Mouse (Mus musculus): ENCODE measurements around the gene Erbb2. TPM values are rescaled to one million over a fixed set of nuclear protein-coding genes. Genes with fewer than 3 reads are reported as not detected.

Erbb2 gene
- total RNA-seq (2023), result 0.17 to 0.64 TPM in 2 of 4 replicates, not detected in the others

DNA sequence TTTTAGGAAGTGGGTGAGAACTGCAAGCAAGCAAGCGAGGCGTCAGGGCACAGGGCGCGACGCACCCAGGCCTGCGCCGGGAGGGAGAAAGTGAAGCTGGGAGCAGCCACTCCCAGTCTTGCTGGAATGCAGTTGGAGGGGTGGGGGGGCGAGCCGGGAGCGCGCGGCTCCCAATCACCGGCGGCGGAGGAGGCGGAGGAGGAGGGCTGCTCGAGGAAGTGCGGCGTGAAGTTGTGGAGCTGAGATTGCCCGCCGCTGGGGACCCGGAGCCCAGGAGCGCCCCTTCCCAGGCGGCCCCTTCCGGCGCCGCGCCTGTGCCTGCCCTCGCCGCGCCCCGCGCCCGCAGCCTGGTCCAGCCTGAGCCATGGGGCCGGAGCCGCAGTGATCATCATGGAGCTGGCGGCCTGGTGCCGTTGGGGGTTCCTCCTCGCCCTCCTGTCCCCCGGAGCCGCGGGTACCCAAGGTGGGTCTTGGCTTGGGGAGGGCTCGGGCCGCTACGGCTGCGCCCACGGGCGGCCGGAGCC is at the start of gene Erbb2:
Gene Erbb2 (plus strand): TSS at position 198 of the 524 bp plus-strand sequence.

DNA sequence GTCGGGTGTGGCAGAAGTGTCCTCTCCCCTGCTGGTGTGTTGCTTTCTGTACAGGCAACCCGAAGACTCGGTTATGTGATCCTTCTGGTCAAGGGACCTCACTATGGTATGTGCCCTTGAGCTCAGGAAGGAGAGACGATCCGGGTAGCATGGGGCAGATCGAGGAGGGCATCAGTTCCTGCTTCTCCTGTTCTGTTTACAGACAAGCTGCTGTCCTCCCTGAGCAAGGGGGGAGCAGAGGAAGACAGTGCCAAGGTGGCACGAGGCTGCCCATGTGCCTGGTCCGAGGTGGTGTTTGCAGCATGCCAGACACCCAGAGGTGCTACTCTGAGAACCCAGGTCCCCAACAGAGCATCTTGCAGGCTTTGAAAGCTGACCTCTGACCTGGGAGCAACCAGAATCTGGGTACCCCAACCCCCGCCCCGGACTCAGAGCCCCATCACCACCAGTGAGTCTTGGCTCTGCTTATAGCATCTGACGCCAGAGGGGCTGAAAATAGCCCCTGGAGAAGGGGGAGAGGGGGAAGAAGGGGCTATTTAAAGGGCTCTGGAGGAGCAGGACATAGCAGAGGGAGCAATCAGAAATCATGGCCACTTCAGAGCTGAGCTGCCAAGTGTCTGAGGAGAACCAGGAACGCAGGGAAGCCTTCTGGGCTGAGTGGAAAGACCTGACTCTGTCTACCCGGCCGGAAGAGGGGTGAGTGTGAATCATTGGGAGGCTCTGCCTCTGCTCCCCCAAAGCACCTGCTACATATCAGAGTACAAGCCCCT is 28.8 kb upstream of the Erbb2 start, which contains the start of gene Tcap:
Gene Tcap (plus strand): TSS at position 551 of the 770 bp plus-strand sequence.

DNA sequence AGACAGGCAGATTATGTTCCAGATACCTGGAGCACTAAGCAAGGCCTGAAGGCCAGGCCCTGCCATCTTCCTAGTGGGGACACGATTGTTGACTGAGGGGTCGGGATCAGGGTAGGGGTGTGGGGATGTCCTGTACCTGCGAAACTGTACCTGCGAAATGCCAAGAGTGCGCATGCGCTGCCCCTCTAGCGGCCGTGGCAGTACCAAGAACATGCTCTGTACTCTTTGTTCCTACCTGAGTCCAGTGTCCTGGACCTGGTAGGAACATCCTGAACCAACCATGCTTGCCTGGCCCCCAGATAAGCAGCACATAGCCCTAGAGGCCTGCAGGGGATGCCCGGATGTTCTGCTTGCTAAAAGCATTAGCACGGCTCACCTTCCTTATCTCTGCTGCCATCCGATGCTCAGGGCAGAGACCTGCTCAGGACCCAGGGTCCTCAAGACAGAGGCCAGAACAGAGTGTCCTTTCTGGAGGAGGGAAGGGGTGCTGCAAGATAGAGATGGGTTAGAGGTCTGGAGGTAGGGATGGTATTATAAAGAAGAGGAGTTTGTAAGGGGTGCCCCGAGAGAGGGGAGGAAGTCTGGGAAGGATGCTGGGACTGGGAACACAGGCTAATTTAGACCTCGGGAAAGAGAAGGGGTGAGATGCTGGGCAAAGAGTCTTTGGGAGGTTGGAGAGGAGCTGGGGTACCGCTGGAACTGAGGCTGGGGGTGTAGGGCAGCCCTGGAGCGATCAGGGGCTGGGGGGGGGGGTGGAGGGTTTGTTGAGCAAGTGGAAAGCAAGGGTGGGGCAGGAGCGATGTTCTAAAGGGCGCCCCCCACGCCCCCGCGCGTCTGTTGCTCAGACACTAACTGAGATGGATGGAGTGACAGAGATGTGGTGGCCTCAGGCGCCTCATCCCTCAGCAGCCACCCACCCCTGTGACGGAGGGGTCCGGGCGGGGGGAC is 26.4 kb upstream of the Erbb2 start, which contains the start of gene Pnmt:
Gene Pnmt (plus strand): TSS at position 813 of the 948 bp plus-strand sequence.

DNA sequence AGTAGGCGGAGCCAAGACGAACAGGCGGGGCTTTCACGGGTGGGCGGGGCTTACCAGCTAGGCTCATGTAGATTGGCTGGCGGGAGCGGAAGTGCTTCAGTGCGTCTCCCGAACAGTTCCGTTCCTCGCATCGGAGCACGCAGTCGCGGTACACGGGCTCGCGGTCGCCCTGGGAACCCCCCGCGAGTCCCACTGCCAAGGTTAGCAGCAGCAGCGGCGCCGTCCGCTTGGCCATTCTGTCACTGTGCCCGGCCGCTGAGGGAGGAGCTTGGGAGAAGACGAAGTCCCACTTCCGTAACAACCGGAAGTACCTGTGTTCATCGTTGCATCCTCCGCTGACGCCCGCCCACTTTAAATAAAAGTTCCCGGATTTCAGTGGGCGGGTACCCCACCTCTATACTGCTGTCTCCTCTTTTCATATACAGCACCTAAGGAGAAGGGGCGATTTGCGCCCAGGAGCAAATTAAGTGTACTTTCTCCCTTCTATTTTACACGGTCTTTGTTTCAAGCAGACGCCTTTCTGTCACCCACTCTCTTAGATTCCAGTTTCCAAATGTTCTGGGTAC is 12.0 kb upstream of the Erbb2 start, which contains the start of gene Pgap3:
Gene Pgap3 (minus strand): TSS at position 330 of the 566 bp plus-strand sequence.

DNA sequence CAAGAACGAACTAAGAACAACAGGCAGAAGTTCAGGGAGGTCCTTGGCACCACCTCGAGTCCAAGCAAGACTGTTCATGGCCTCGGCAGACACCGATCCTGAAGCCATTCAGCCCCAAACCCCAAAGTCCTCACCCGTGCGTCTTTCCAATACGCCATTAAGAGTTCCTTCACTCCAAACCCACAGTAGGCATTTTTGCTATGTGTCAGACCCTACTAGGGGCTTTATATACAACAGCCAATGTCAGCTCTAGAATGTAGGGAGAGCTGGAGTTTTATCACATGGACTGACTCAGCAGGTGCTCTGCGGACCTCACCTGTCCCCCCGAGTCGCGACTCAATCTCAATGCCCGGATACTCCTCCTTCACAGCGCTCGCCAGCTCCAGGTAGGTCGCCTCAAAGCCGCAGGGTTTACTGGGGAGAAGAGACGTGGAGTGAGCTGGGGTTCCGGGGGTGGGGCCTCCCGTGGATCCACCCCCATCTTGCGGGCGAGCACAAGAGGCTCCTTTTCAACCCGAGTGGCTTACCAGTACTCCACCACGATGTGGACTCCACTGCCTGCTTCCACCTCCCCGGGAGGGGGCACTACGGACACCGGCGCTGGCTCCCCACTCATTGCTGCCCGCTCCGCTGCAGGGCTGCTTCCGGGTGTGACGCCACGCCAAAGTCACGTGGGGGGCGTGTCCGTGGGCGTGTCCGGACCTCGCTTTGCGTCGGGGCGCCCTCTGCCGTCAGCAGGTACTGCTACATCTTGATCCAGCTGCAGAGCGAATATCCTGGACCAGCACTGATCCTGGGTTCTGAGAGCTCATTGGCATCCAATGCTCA is 26.3 kb downstream of the Erbb2 start, which contains the start of gene Mien1:
Gene Mien1 (minus strand): TSS at position 661 of the 828 bp plus-strand sequence.

DNA sequence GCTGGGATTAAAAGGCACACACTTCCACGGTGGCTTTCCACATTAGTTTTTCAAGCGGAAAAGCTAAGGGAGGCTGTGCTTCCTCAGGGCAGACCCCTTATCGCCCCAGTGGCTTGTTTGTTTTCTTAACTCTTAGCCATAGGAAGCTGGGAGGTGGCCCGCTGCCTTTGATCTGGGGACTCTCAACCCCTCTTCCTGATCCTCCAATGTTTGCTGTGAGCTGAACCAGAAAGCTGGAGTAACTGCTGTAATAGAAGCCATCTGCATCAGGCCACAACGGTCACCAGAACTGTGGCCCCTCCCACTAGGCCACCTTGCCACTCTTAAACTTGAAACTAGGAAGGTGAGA is 33.9 kb downstream of the Erbb2 start, which contains the start of gene Grb7:
Gene Grb7 (plus strand): TSS at position 182 of the 349 bp plus-strand sequence.

Other genes starting within 250 kb of the Erbb2 start
- 73.7 to 86.8 TPM (median 82.7 TPM) in 4 replicates for gene Med1, start 219.2 kb upstream of the Erbb2 start, total RNA-seq (2023)
- gene Cdk12, start 209.4 kb upstream of the Erbb2 start, total RNA-seq (2023), result 110 to 118 TPM (median 114 TPM) in 4 replicates
- 0.22 to 0.60 TPM (median 0.55 TPM) in 3 of 4 replicates, not detected in the other for gene Neurod2, start 82.8 kb upstream of the Erbb2 start, total RNA-seq (2023)
- gene Ppp1r1b, start 64.1 kb upstream of the Erbb2 start, total RNA-seq (2023), result not detected in 4 replicates
- 35.4 to 41.5 TPM (median 37.8 TPM) in 4 replicates for gene Stard3, start 54.1 kb upstream of the Erbb2 start, total RNA-seq (2023)
- gene Tcap, start 28.7 kb upstream of the Erbb2 start, total RNA-seq (2023), result not detected in 4 replicates
- not detected in 4 replicates for gene Pnmt, start 26.0 kb upstream of the Erbb2 start, total RNA-seq (2023)
- gene Pgap3, start 12.0 kb upstream of the Erbb2 start, total RNA-seq (2023), result 6.0 to 10.0 TPM (median 8.3 TPM) in 4 replicates
- 46.7 to 54.3 TPM (median 50.1 TPM) in 4 replicates for gene Mien1, start 26.5 kb downstream of the Erbb2 start, total RNA-seq (2023)
- 0.91 to 1.2 TPM (median 0.96 TPM) in 4 replicates for gene Grb7, start 33.9 kb downstream of the Erbb2 start, total RNA-seq (2023)
- gene Ikzf3, start 133.6 kb downstream of the Erbb2 start, total RNA-seq (2023), result 582 to 682 TPM (median 633 TPM) in 4 replicates
- gene Zpbp2, start 138.6 kb downstream of the Erbb2 start, total RNA-seq (2023), result 4.6 to 9.1 TPM (median 5.9 TPM) in 4 replicates
- 16.0 to 19.1 TPM (median 17.6 TPM) in 4 replicates for gene Ormdl3, start 174.9 kb downstream of the Erbb2 start, total RNA-seq (2023)
- gene Lrrc3c, start 185.8 kb downstream of the Erbb2 start, total RNA-seq (2023), result not detected in 4 replicates
- gene Gm12355, start 213.2 kb downstream of the Erbb2 start, total RNA-seq (2023), result 29.4 to 36.1 TPM (median 32.5 TPM) in 4 replicates
- 0.37 TPM in 1 of 4 replicates, not detected in the others for gene Gsdma3, start 213.9 kb downstream of the Erbb2 start, total RNA-seq (2023)
- gene Gsdma2, start 234.3 kb downstream of the Erbb2 start, total RNA-seq (2023), result not detected in 4 replicates

All from B cell, adult 62 days (primary cell).